Mouse (Mus musculus): ENCODE measurements around the gene Prune2.

GRCm38 (mm10) chr19:17268669-17269068, 312.8 kb downstream of the Prune2 start:
- no peak for TF ChIP-seq CTCF (IDR thresholded peaks at IDR 0.05; ENCODE audit: insufficient read depth, low read length)
- no peak for TF ChIP-seq POLR2A (IDR thresholded peaks at IDR 0.05; ENCODE audit: borderline replicate concordance, extremely low read depth, low read depth, low read length)
